Mouse (Mus musculus) lung, embryonic 16.5 days (tissue): ENCODE data around the gene Snrnp25. TPM values are rescaled to one million over a fixed set of nuclear protein-coding genes. Genes with fewer than 3 reads are reported as not detected.

Experiments
- ATAC-seq: fragments of 200-750 bp; cut with Nextera tagmentation; 2 replicates; pipeline ENCODE4 v1.8.0; 2017; ENCODE audit warnings: low read depth, mild to moderate bottlenecking, moderate library complexity
- H3K27ac ChIP-seq: fragments of 300-500 bp; sonication (generic); 2 replicates; pipeline ENCODE4 v1.5.1; 2014; ENCODE audit warnings: mild to moderate bottlenecking, control low read depth, low read length
- H3K27me3 ChIP-seq: fragments of 300-500 bp; sonication (generic); 2 replicates; pipeline ENCODE4 v1.6.1; 2014; ENCODE audit warnings: low read depth, low read length, mixed read lengths; ENCODE audit not compliant: control insufficient read depth, insufficient read depth
- H3K36me3 ChIP-seq: fragments of 300-500 bp; sonication (generic); 2 replicates; pipeline ENCODE4 v1.6.1; 2014; ENCODE audit warnings: low read length; ENCODE audit not compliant: control insufficient read depth, insufficient read depth
- H3K4me1 ChIP-seq: fragments of 300-500 bp; sonication (generic); replicated peaks from 2 replicates; pipeline ENCODE4 v1.6.1; 2014; ENCODE audit warnings: low read length, mixed read lengths; ENCODE audit not compliant: control insufficient read depth, insufficient read depth
- H3K4me2 ChIP-seq: fragments of 300-500 bp; sonication (generic); 2 replicates; pipeline ENCODE4 v1.6.1; 2014; ENCODE audit warnings: low read depth, low read length, control low read depth
- H3K4me3 ChIP-seq: fragments of 300-500 bp; sonication (generic); 2 replicates; pipeline ENCODE4 v1.5.1; 2014; ENCODE audit warnings: mild to moderate bottlenecking, low read length, control low read depth
- H3K9ac ChIP-seq: fragments of 300-500 bp; sonication (generic); 2 replicates; pipeline ENCODE4 v1.6.1; 2014; ENCODE audit warnings: low read length, control low read depth
- H3K9me3 ChIP-seq: fragments of 300-500 bp; sonication (generic); 2 replicates; pipeline ENCODE4 v1.6.1; 2016; ENCODE audit warnings: low read length; ENCODE audit not compliant: control insufficient read depth
- WGBS: fragments of 180-500 bp; shearing (Covaris S2); extraction: QIAGEN DNeasy Blood & Tissue Kit; methylation state at CpG from one replicate; pipeline ENCODE4 v1.1.7; 2014; 5-methylcytosine and 5-hydroxymethylcytosine counted together
- polyA plus RNA-seq: library from polyadenylated mRNA; unstranded; fragments of >200 nt; fragmentation: Nextera tagmentation; extraction: Ambion mirVana; gene quantifications from 2 replicates; pipeline ENCODE4 v1.2.1, GENCODE M21; 2015

Gene Snrnp25
- polyA plus RNA-seq, result 49.2 and 52.1 TPM in 2 replicates

GRCm38 (mm10) chr11:32205058-32205873 lies at the start of gene Snrnp25:
Snrnp25 (plus strand) TSS chr11:32205415.
- under 1% methylated on average over 52 of the region's 52 CpGs for WGBS
- Histone ChIP-seq H3K4me3 (peak within 1 kb of the TSS; percentile 75), H3K36me3 (peaks cover 14% of the 10 kb centered on the region), H3K4me2 (peak within 1 kb of the TSS; percentile 87), H3K9ac (peak within 1 kb of the TSS; percentile 87), H3K4me1 (peaks cover 11% of the 10 kb centered on the region), H3K9me3 (no peaks in the 10 kb centered on the region), H3K27ac (peak within 1 kb of the TSS; percentile 66; the same call in 1 of the 2 replicates), H3K27me3 (no peaks in the 10 kb centered on the region; the same call in none of the 2 replicates)
- peak; percentile 100 for ATAC-seq

- no peaks in the 10 kb centered on the region for H3K36me3 ChIP-seq
- no peaks in the 10 kb centered on the region for H3K4me1 ChIP-seq
- no peak overlapping the region for H3K27ac ChIP-seq
- H3K9me3 ChIP-seq, result no peaks in the 10 kb centered on the region
- no peak overlapping the region for H3K4me3 ChIP-seq
- H3K27me3 ChIP-seq, result peaks cover 7% of the 10 kb centered on the region
- no peak for ATAC-seq
- WGBS, result 78% methylated on average over 7 of the region's 7 CpGs
- H3K9ac ChIP-seq, result no peak overlapping the region
- no peak overlapping the region for H3K4me2 ChIP-seq
Measured at GRCm38 (mm10) chr11:32156854-32157630, 48.2 kb upstream of the Snrnp25 start.

- H3K36me3 ChIP-seq, result no peaks in the 10 kb centered on the region
- no peak for ATAC-seq
- 61% methylated on average over 18 of the region's 18 CpGs for WGBS
- H3K4me2 ChIP-seq, result no peak overlapping the region
- H3K27ac ChIP-seq, result no peak overlapping the region
- peaks cover 3% of the 10 kb centered on the region; the same call in 1 of the 2 replicates for H3K4me1 ChIP-seq
- H3K9me3 ChIP-seq, result no peaks in the 10 kb centered on the region
- no peak overlapping the region for H3K4me3 ChIP-seq
- H3K9ac ChIP-seq, result no peak overlapping the region
- peaks cover 7% of the 10 kb centered on the region for H3K27me3 ChIP-seq
Measured at GRCm38 (mm10) chr11:32157791-32158594, 47.2 kb upstream of the Snrnp25 start.

DNA sequence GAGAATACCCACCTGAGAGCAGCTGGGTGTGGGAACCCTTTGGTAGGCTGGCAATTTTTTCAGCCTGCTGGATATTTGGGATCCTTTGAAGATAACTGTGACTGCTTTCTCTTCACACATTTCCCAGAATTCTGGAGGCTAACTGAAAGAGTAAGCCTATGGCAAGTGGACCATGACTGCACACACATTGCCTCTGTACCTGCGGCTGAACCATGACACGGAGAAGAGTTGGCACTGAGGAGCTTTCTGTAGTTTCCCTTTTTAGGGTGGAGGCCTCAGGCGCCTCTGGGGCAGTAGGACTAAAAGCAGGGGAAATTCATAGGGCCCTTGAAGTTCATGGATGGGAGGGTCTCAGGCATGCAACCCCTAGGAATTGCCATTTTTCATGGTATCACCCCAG lies 46.0 kb upstream of the Snrnp25 start:
- 73% methylated on average over 3 of the region's 3 CpGs for WGBS
- ATAC-seq, result no peak
- Histone ChIP-seq H3K27ac (no peak overlapping the region), H3K4me2 (no peak overlapping the region), H3K4me1 (peaks cover 3% of the 10 kb centered on the region; the same call in 1 of the 2 replicates), H3K4me3 (no peak overlapping the region), H3K9ac (no peak overlapping the region), H3K36me3 (no peaks in the 10 kb centered on the region), H3K9me3 (no peaks in the 10 kb centered on the region), H3K27me3 (peaks cover 7% of the 10 kb centered on the region)

DNA sequence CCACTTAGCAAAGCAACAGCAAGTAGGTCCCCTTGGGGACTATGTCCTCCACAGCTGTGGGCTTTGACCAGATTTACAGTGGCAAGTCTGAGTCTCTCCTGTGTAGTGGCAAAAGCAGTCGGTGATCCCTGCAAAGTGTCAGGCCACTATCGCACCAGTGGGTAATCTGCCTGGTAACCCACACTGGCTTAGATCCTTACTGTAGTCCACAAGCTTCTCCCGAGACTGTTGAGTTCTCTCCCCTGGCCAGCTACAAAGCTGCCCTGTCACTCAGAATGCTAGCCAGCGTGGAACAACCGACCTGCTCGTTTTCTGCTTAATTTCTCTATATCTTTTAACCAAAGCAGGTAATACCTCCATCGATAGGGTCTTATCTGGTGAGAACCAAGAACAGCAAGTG lies 44.9 kb upstream of the Snrnp25 start:
- H3K36me3 ChIP-seq, result no peaks in the 10 kb centered on the region
- H3K27me3 ChIP-seq, result peaks cover 7% of the 10 kb centered on the region
- H3K27ac ChIP-seq, result no peak overlapping the region
- peaks cover 3% of the 10 kb centered on the region; the same call in 1 of the 2 replicates for H3K4me1 ChIP-seq
- H3K9me3 ChIP-seq, result no peaks in the 10 kb centered on the region
- H3K9ac ChIP-seq, result no peak overlapping the region
- H3K4me3 ChIP-seq, result no peak overlapping the region
- H3K4me2 ChIP-seq, result no peak overlapping the region
- ATAC-seq, result no peak
- WGBS, result 66% methylated on average over 7 of the region's 7 CpGs

DNA sequence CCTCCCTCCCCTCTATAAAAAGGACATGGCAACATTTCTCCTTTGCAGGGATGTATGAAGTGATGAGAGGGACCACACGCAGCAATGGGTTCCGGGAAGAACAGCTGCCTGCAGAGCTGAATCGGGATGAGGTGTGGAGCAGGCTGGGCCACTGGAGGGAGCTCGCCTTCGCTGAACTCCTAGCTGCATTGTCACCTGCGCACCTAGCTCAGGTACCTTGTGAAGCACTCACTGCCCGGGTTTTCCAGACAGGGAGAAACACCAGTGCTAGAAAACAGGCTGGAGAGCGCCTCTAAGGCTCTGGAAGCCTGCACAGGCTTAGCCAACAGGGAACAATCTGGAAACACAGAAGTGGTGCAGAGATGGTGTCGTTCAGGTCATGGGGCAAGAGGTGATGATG lies 43.7 kb upstream of the Snrnp25 start:
- Histone ChIP-seq H3K4me1 (peaks cover 3% of the 10 kb centered on the region; the same call in 1 of the 2 replicates), H3K4me2 (peak overlapping the region; percentile 46; the same call in 1 of the 2 replicates), H3K9me3 (no peaks in the 10 kb centered on the region), H3K36me3 (no peaks in the 10 kb centered on the region), H3K9ac (no peak overlapping the region), H3K4me3 (no peak overlapping the region; the same call in 1 of the 2 replicates), H3K27me3 (peaks cover 7% of the 10 kb centered on the region), H3K27ac (no peak overlapping the region)
- peak; percentile 59; the same call in 1 of the 2 replicates for ATAC-seq
- WGBS, result 2% methylated on average over 9 of the region's 9 CpGs

GRCm38 (mm10) chr11:32161922-32162804 lies 43.1 kb upstream of the Snrnp25 start:
- H3K36me3 ChIP-seq, result no peaks in the 10 kb centered on the region
- H3K9ac ChIP-seq, result peak overlapping the region; percentile 62
- H3K4me2 ChIP-seq, result peak overlapping the region; percentile 46
- ATAC-seq, result peak; percentile 92
- peak overlapping the region; percentile 23 for H3K4me3 ChIP-seq
- WGBS, result 13% methylated on average over 28 of the region's 28 CpGs
- no peaks in the 10 kb centered on the region for H3K9me3 ChIP-seq
- H3K4me1 ChIP-seq, result peaks cover 3% of the 10 kb centered on the region; the same call in 1 of the 2 replicates
- peaks cover 7% of the 10 kb centered on the region for H3K27me3 ChIP-seq
- H3K27ac ChIP-seq, result no peak overlapping the region

GRCm38 (mm10) chr11:32166683-32167082 lies 38.5 kb upstream of the Snrnp25 start:
- Histone ChIP-seq H3K9me3 (no peaks in the 10 kb centered on the region), H3K4me3 (no peak overlapping the region), H3K4me1 (peaks cover 3% of the 10 kb centered on the region; the same call in 1 of the 2 replicates), H3K36me3 (no peaks in the 10 kb centered on the region), H3K27me3 (no peaks in the 10 kb centered on the region), H3K9ac (no peak overlapping the region), H3K4me2 (no peak overlapping the region), H3K27ac (no peak overlapping the region)
- 70% methylated on average over 4 of the region's 4 CpGs for WGBS
- no peak for ATAC-seq
